Mouse (Mus musculus) liver, embryonic 14.5 days (tissue): Measurements from ENCODE around the gene Avl9.

Source experiments
- CTCF ChIP-seq: IDR thresholded peaks from 2 replicates; pipeline ENCODE4 v1.5.1; 2016; ENCODE audit warnings: antibody characterized with exemption, low read depth, control low read depth
- EP300 ChIP-seq: IDR thresholded peaks from 2 replicates; pipeline ENCODE4 v1.6.1; 2016; ENCODE audit warnings: antibody characterized with exemption, low read depth

- no peak for TF ChIP-seq CTCF
- TF ChIP-seq EP300, result no peak
These were observed 64.9 kb downstream of the Avl9 start for GRCm38 (mm10) chr6:56779636-56780035.
